Mouse (Mus musculus): ENCODE data around the gene Foxred1. TPM values are rescaled to one million over a fixed set of nuclear protein-coding genes. Genes with fewer than 3 reads are reported as not detected.

Gene Foxred1
- total RNA-seq, 2 experiments from 2014 or later = 59.5 to 63.5 TPM

- DNase-seq (ENCODE audit: low spot score in 2 of 2) = no peak
Measured at GRCm38 (mm10) chr9:35194048-35194447, 16.8 kb downstream of the Foxred1 start.

DNA sequence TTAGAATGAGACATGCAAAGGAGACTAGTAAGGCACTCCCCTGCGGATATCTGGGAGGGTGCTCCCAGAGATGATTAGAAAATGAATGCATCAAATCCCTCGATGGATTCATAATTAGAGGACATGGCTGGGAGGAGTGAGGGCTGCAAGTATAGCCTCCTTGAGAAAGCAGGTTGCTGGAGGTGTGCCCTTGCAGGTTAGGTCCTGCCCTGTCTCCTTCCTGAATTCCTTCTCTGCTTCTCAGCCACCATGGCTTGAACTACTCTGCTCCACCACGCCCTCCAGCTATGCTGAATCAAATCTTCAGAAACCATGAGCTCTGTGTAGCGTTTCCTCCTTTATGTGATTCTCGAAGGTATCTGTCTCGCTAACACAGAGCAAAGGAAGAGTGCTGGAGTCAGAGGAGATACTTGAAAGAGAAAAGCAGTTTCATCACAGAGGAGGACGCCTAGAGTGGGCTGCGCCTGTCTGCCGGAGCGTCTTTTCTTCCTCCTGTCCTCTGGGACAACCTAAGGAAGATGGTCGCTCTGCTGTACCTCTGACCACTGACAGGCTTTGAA is 17.8 kb downstream of the Foxred1 start:
- DNase-seq (ENCODE audit: low spot score in 2 of 2) = no peak

DNA sequence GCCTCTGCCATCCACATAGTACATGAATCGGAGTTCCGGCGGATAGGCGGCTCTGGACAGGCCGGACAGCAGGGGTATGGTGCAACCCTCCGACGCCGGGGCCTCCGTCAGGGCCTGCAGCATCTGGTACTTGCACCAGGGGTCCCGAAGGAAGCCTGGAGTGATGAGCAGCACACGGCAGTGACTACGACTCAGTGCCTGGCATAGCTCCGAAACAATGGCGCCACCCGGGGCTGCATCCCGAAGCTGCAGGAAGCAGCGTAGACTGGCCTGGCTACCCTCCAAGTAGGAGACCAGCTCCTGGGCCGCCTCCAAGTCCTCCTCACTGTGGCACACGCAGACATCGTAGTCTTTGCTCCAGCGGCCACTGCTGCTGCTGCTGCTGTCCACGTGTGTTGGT is 22.2 kb downstream of the Foxred1 start:
- DNase-seq (ENCODE audit: low spot score in 2 of 2) = no peak

- no peak for DNase-seq (ENCODE audit: low spot score in 2 of 2)
Measured at GRCm38 (mm10) chr9:35187351-35187903, 23.4 kb downstream of the Foxred1 start.

GRCm38 (mm10) chr9:35186430-35186829 is 24.4 kb downstream of the Foxred1 start:
- DNase-seq (ENCODE audit: low spot score in 2 of 2) = no peak

GRCm38 (mm10) chr9:35183359-35183758 is 27.5 kb downstream of the Foxred1 start:
- no peak for DNase-seq (ENCODE audit: low spot score in 2 of 2)

GRCm38 (mm10) chr9:35182832-35183231 is 28.0 kb downstream of the Foxred1 start:
- DNase-seq (ENCODE audit: low spot score in 2 of 2) = no peak

DNA sequence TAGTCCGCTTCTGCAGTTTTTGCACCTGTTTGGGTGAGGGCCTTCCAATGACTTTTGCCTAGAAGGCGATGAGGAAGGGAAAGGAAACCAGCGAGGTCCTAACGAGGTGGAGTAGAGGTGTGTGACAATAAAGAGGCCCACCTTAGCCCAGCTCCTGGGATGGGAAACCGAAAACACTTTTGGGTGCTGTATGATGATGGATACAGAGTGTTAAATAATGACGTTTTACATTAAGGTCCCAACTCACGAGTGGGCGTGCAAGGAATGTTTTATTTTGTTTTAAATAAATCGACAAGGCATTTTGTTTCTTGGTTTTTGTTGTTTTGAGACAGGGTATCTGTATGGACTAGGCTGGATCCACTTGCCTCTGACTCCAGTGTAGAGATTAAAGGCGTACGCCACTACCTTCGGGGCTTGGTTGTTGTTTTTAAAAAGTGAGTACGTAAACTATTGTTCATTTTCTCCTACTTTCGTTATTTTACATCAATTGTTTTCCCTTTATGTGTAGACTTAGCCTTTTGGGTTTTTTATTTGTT is 34.7 kb downstream of the Foxred1 start:
- DNase-seq (ENCODE audit: low spot score in 2 of 2) = no peak

DNA sequence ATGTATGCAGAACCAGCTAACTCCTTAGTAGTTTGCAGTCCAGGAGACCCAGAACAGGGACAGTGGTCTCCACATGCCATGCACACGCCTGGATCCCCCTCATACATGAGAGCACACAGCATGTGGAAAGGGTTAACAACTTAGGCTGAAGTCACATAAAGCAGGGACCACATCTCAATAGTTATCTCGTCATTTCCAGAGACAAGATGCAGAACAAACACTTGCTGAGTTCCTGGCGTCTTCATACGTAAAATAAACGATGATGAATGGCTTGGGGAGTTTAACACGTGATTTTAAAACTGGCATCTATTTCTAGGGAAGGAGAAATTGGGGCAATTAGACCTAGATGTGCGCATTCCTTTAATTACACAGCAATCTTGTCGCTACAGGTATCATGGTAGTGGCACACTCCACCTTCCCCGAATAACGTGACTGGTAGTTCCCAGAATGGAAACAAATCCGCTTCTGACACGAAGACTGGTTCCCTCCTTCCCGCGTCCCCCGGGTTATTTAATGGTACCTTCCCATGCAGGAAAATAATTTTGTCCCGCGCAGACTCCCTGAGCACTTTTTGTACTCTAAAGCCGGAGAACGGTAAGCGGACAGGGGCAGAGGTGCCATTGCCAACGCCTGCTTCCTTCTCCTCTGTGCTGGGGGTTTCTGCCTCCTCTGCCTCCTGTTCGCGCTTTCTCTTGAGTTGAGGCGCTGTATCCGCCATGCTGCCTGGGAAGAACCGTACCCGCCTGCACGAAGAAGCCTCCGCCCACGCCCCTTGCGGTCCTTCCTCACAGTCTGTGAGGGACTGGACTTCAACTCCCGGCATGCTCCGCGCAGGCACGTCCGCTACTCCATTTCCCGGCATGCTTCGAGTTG is 35.4 kb downstream of the Foxred1 start, which contains the start of gene Dcps:
Dcps (minus strand) TSS at position 811 of the 873 bp plus-strand sequence.
- DNase-seq (ENCODE audit: low spot score in 2 of 2) = peak; percentile 77 to 81

DNA sequence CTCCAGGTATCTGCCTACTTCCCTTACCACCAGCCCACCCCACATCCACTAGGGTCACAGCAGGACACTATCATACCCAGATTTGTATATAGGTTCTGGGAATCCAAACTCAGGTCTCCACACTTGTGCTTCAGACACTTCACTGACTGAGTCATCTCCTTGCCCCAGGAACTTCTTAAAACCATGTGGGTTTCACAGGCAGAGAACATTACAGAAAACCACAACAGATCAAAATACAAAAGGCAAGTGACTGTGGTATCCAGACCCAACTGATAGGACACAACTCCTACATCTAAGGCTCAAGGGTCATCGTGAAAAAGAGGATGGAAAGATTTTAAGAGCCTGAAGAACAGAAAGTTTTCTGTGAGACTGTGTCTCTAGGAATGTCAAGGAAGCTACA is 37.5 kb downstream of the Foxred1 start:
- DNase-seq (ENCODE audit: low spot score in 2 of 2) = no peak

- no peak for DNase-seq (ENCODE audit: low spot score in 2 of 2)
Measured at GRCm38 (mm10) chr9:35170071-35170470, 40.8 kb downstream of the Foxred1 start.

GRCm38 (mm10) chr9:35166798-35167635 is 43.8 kb downstream of the Foxred1 start:
- DNase-seq (ENCODE audit: low spot score in 2 of 2) = no peak

GRCm38 (mm10) chr9:35166144-35166797 is 44.6 kb downstream of the Foxred1 start:
- DNase-seq (ENCODE audit: low spot score in 2 of 2) = no peak

DNA sequence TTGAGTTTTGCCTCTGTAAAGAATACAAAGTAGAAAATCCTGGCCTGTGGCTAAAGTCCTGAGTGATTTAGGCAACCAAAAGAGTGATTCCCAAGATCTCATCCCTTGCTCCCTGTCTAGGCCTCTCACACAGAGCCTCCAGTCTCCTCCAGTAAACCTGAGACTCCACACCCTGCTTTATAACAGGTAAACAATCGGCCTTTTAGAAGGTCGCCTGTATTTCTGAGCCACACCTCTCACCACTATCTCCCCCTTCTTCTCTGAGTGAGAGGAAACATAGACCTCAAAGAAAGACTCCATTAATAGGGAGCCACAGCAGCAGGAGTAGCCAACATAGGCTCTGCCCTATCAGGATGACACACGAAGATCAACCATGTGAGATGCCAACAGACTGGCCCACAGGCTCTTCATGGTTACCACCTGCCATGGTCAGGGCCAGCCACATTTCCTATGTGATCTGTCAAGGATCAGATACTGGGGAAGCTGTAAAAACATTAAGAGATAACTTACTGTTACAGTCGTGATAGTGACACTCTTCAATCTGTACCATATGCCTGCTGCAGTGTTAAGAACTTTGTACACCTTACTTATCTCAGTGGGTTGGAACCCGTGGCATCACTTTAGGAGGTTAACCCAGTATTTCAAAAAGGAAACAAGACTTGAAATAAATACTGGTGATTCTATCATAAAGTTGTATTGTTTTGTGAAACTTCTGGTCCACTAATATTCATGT is 46.5 kb downstream of the Foxred1 start:
- no peak for DNase-seq (ENCODE audit: low spot score in 2 of 2)

DNA sequence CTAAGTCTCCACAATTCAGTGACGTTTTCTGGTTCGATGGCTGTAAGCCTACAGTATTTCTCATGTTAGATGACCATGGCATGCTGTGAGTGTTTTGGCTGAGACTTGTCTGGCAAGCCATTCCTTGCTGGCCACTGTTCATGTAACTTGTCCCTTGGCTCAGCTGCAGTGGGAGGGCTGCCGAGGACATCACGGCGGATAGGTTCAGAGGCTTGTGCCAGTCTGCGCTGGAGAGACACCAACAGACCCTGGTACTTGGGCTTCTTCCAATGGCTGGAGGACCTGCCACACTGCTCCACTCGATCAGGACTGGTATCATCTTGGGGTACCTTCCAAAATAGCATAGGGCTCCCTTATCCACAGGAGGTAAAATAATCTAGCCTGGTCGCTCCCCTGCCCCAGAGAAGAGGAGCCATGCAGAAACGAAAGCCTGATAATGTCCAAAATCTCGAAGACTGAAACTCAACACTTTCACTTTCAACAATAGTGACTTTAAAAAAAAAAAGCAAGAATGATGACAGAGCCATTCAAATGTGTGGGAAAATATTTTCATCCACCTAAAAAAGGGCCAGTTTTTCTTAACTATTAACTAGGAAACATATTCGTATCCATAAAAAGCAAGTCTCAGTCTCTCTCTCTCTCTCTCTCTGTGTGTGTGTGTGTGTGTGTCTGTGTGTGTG is 47.7 kb downstream of the Foxred1 start:
- DNase-seq (ENCODE audit: low spot score in 2 of 2) = no peak

GRCm38 (mm10) chr9:35161721-35162120 is 49.1 kb downstream of the Foxred1 start:
- no peak for DNase-seq (ENCODE audit: low spot score in 2 of 2)

GRCm38 (mm10) chr9:35160662-35161061 is 50.2 kb downstream of the Foxred1 start:
- no peak for DNase-seq (ENCODE audit: low spot score in 2 of 2)

GRCm38 (mm10) chr9:35158477-35158876 is 52.4 kb downstream of the Foxred1 start:
- no peak for DNase-seq (ENCODE audit: low spot score in 2 of 2)

GRCm38 (mm10) chr9:35156862-35157261 is 54.0 kb downstream of the Foxred1 start:
- no peak for DNase-seq (ENCODE audit: low spot score in 2 of 2)

All from adrenal gland, postnatal 4 days (tissue).